Mouse (Mus musculus) testis, adult 2 months (tissue): Measurements from ENCODE around the gene Gpr83.

ENCODE experiments used
- CTCF ChIP-seq: fragments of 200-500 bp; IDR thresholded peaks from 2 replicates; pipeline ENCODE4 v1.5.1; 2012; ENCODE audit warnings: low read depth, mild to moderate bottlenecking, inconsistent platforms, low read length, moderate library complexity; ENCODE audit not compliant: control insufficient read depth, insufficient read depth, insufficient replicate concordance
- POLR2A ChIP-seq: fragments of 200-500 bp; IDR thresholded peaks from 2 replicates; pipeline ENCODE4 v1.6.1; 2012; ENCODE audit warnings: low read depth, mild to moderate bottlenecking, inconsistent platforms, low read length, moderate library complexity; ENCODE audit not compliant: control insufficient read depth

GRCm38 (mm10) chr9:14901757-14902156 lies 41.7 kb downstream of the Gpr83 start:
- no peak for TF ChIP-seq CTCF
- no peak for TF ChIP-seq POLR2A
